In genomic region chr7:127636963-127637362, GRCm38 (mm10) we compare ENCODE assay signal across 8 mouse cellular contexts. TPM values are rescaled to one million over a fixed set of nuclear protein-coding genes. Genes with fewer than 3 reads are reported as not detected.
DNase-seq lines count a peak whose midpoint lies in the region; ATAC-seq and TF ChIP-seq lines count a peak whose summit lies in the region.

No protein-coding gene starts in this region.

- DNase-seq in forebrain, embryonic 10.5 days (ENCODE audit: extremely low spot score, low spot score), result peak; percentile 74
- peak; percentile 90 for DNase-seq in stomach, postnatal 0 days (ENCODE audit: low spot score)

- peak overlapping the region; percentile 76 for H3K4me2 ChIP-seq in heart, embryonic 11.5 days
- peak overlapping the region; percentile 56 for H3K4me2 ChIP-seq in kidney, embryonic 14.5 days (replicated peaks; ENCODE audit: low read depth, low read length)
- peak overlapping the region; percentile 65 for H3K4me2 ChIP-seq in limb, embryonic 15.5 days
- peak overlapping the region; percentile 74 for H3K4me2 ChIP-seq in midbrain, embryonic 15.5 days
- H3K4me2 ChIP-seq in stomach, postnatal 0 days (replicated peaks; ENCODE audit: low read depth), result peak overlapping the region; percentile 80

- H3K4me3 ChIP-seq in erythroblast, embryonic 14.5 days (replicated peaks), result peak overlapping the region; percentile 45
- peak overlapping the region; percentile 64 for H3K4me3 ChIP-seq in forebrain, embryonic 10.5 days
- peak overlapping the region; percentile 49 for H3K4me3 ChIP-seq in heart, embryonic 11.5 days (ENCODE audit: low read depth, low read length)
- H3K4me3 ChIP-seq in kidney, embryonic 14.5 days (ENCODE audit: low read length), result peak overlapping the region; percentile 51
- H3K4me3 ChIP-seq in limb, embryonic 15.5 days, result peak overlapping the region; percentile 59
- H3K4me3 ChIP-seq in midbrain, embryonic 15.5 days, result peak overlapping the region; percentile 61
- H3K4me3 ChIP-seq in stomach, postnatal 0 days (ENCODE audit: low read depth, low read length), result peak overlapping the region; percentile 55

- ATAC-seq in erythroblast, adult 5-6 weeks (replicated peaks; ENCODE audit: low FRiP score, poor library complexity, severe bottlenecking), result no peak
- ATAC-seq in heart, embryonic 11.5 days (replicated peaks; ENCODE audit: insufficient number of reproducible peaks, low FRiP score, low TSS enrichment), result peak; percentile 57; the same call in 1 of the 2 replicates
- ATAC-seq in kidney, embryonic 14.5 days (ENCODE audit: low FRiP score, low TSS enrichment), result peak; percentile 88
- ATAC-seq in limb, embryonic 15.5 days (ENCODE audit: insufficient number of reproducible peaks, low FRiP score, low TSS enrichment, low read depth), result 0 out of 2 replicates have a peak, but pooled peaks have one; percentile 48
- ATAC-seq in midbrain, embryonic 15.5 days (replicated peaks), result peak; percentile 60; the same call in 1 of the 2 replicates
- peak; percentile 89 for ATAC-seq in stomach, postnatal 0 days (ENCODE audit: low FRiP score, low TSS enrichment)

- H3K4me1 ChIP-seq in erythroblast, embryonic 14.5 days (ENCODE audit: control insufficient read depth), result peaks cover 6% of the 10 kb centered on the region
- H3K4me1 ChIP-seq in forebrain, embryonic 10.5 days, result peaks cover 14% of the 10 kb centered on the region
- H3K4me1 ChIP-seq in heart, embryonic 11.5 days (ENCODE audit: control insufficient read depth, insufficient read depth, low read length), result peaks cover 3% of the 10 kb centered on the region; the same call in 1 of the 2 replicates
- no peaks in the 10 kb centered on the region for H3K4me1 ChIP-seq in kidney, embryonic 14.5 days (ENCODE audit: control insufficient read depth, insufficient read depth, low read length)
- peaks cover 8% of the 10 kb centered on the region for H3K4me1 ChIP-seq in limb, embryonic 15.5 days
- peaks cover 12% of the 10 kb centered on the region for H3K4me1 ChIP-seq in midbrain, embryonic 15.5 days
- H3K4me1 ChIP-seq in stomach, postnatal 0 days (replicated peaks; ENCODE audit: control insufficient read depth, insufficient read depth), result no peaks in the 10 kb centered on the region; the same call in 1 of the 2 replicates

- peaks cover 69% of the 10 kb centered on the region for H3K27me3 ChIP-seq in erythroblast, embryonic 14.5 days (ENCODE audit: control insufficient read depth)
- H3K27me3 ChIP-seq in forebrain, embryonic 10.5 days (ENCODE audit: poor library complexity, severe bottlenecking), result peaks cover 10% of the 10 kb centered on the region
- no peaks in the 10 kb centered on the region for H3K27me3 ChIP-seq in heart, embryonic 11.5 days (ENCODE audit: control insufficient read depth, insufficient read depth, low read length)
- H3K27me3 ChIP-seq in kidney, embryonic 14.5 days (ENCODE audit: control insufficient read depth, insufficient read depth, low read length), result no peaks in the 10 kb centered on the region
- H3K27me3 ChIP-seq in limb, embryonic 15.5 days, result no peaks in the 10 kb centered on the region
- no peaks in the 10 kb centered on the region for H3K27me3 ChIP-seq in midbrain, embryonic 15.5 days (replicated peaks)
- no peaks in the 10 kb centered on the region for H3K27me3 ChIP-seq in stomach, postnatal 0 days (ENCODE audit: control insufficient read depth, insufficient read depth, low read length)

- peak overlapping the region; percentile 82 for H3K27ac ChIP-seq in forebrain, embryonic 10.5 days
- no peak overlapping the region for H3K27ac ChIP-seq in heart, embryonic 11.5 days (ENCODE audit: low read depth, low read length)
- no peak overlapping the region for H3K27ac ChIP-seq in kidney, embryonic 14.5 days (ENCODE audit: low read depth, low read length)
- no peak overlapping the region for H3K27ac ChIP-seq in limb, embryonic 15.5 days
- peak overlapping the region; percentile 49 for H3K27ac ChIP-seq in midbrain, embryonic 15.5 days
- H3K27ac ChIP-seq in stomach, postnatal 0 days (replicated peaks), result no peak overlapping the region

- peak overlapping the region; percentile 74 for H3K9ac ChIP-seq in heart, embryonic 11.5 days (ENCODE audit: low read depth, low read length)
- H3K9ac ChIP-seq in kidney, embryonic 14.5 days (ENCODE audit: low read depth, low read length), result peak overlapping the region; percentile 58
- H3K9ac ChIP-seq in limb, embryonic 15.5 days, result peak overlapping the region; percentile 43
- peak overlapping the region; percentile 70 for H3K9ac ChIP-seq in midbrain, embryonic 15.5 days
- peak overlapping the region; percentile 63 for H3K9ac ChIP-seq in stomach, postnatal 0 days (ENCODE audit: low read length)

- H3K36me3 ChIP-seq in erythroblast, embryonic 14.5 days (ENCODE audit: control insufficient read depth), result no peaks in the 10 kb centered on the region
- H3K36me3 ChIP-seq in forebrain, embryonic 10.5 days (replicated peaks), result no peaks in the 10 kb centered on the region
- no peaks in the 10 kb centered on the region for H3K36me3 ChIP-seq in heart, embryonic 11.5 days (ENCODE audit: control insufficient read depth, insufficient read depth, low read length)
- no peaks in the 10 kb centered on the region for H3K36me3 ChIP-seq in kidney, embryonic 14.5 days (ENCODE audit: control insufficient read depth, insufficient read depth, low read length)
- H3K36me3 ChIP-seq in limb, embryonic 15.5 days, result no peaks in the 10 kb centered on the region
- H3K36me3 ChIP-seq in midbrain, embryonic 15.5 days (replicated peaks), result no peaks in the 10 kb centered on the region
- H3K36me3 ChIP-seq in stomach, postnatal 0 days (ENCODE audit: control insufficient read depth, insufficient read depth, low read length), result no peaks in the 10 kb centered on the region

- no peak for TF ChIP-seq EP300 in stomach, postnatal 0 days (optimal IDR thresholded peaks at IDR 0.05)

- TF ChIP-seq CTCF in stomach, postnatal 0 days (IDR thresholded peaks at IDR 0.05; ENCODE audit: low read depth), result no peak

- no peaks in the 10 kb centered on the region for H3K9me3 ChIP-seq in erythroblast, embryonic 14.5 days (ENCODE audit: control insufficient read depth, low read length)
- H3K9me3 ChIP-seq in forebrain, embryonic 10.5 days, result no peaks in the 10 kb centered on the region
- H3K9me3 ChIP-seq in heart, embryonic 11.5 days (replicated peaks; ENCODE audit: control insufficient read depth, low read length), result no peaks in the 10 kb centered on the region
- no peaks in the 10 kb centered on the region for H3K9me3 ChIP-seq in kidney, embryonic 14.5 days (ENCODE audit: control insufficient read depth, low read length)
- no peaks in the 10 kb centered on the region for H3K9me3 ChIP-seq in limb, embryonic 15.5 days
- H3K9me3 ChIP-seq in midbrain, embryonic 15.5 days, result no peaks in the 10 kb centered on the region
- no peaks in the 10 kb centered on the region for H3K9me3 ChIP-seq in stomach, postnatal 0 days (ENCODE audit: control insufficient read depth, low read length)

- under 1% methylated on average over 27 of the region's 27 CpGs for WGBS in forebrain, embryonic 10.5 days
- WGBS in heart, embryonic 11.5 days (ENCODE audit: insufficient replicate concordance), result 1% methylated on average over 27 of the region's 27 CpGs
- 1% methylated on average over 27 of the region's 27 CpGs for WGBS in kidney, embryonic 14.5 days
- under 1% methylated on average over 27 of the region's 27 CpGs for WGBS in limb, embryonic 15.5 days
- 2% methylated on average over 27 of the region's 27 CpGs for WGBS in midbrain, embryonic 15.5 days
- WGBS in stomach, postnatal 0 days, result under 1% methylated on average over 27 of the region's 27 CpGs

RNA-seq across cellular contexts. Expression of gene Zfp629, which starts 21.4 kb away (rescaled TPM):
- 0.11 and 0.15 TPM in 2 replicates for polyA plus RNA-seq in erythroblast, embryonic 14.5 days (2012)
- 0.77 and 0.84 TPM in 2 replicates for total RNA-seq in erythroblast, adult 5-6 weeks (2015; ENCODE audit: low replicate concordance)
- total RNA-seq in erythroblast, adult 5-6 weeks (2017; ENCODE audit: low replicate concordance), result 2.0 and 3.2 TPM in 2 replicates
- 30.6 and 33.0 TPM in 2 replicates for polyA plus RNA-seq in forebrain, embryonic 10.5 days (2016; fragmentation: Nextera tagmentation; extraction: Ambion mirVana)
- polyA plus RNA-seq in heart, embryonic 11.5 days (2014; fragmentation: Nextera tagmentation; extraction: Ambion mirVana), result 11.2 and 12.0 TPM in 2 replicates
- polyA plus RNA-seq in kidney, embryonic 14.5 days (2014; fragmentation: Nextera tagmentation; extraction: Ambion mirVana), result 14.0 and 23.5 TPM in 2 replicates
- 11.5 and 11.7 TPM in 2 replicates for polyA plus RNA-seq in limb, embryonic 15.5 days (2015; fragmentation: Nextera tagmentation; extraction: Ambion mirVana)
- polyA plus RNA-seq in midbrain, embryonic 15.5 days (2015; fragmentation: Nextera tagmentation; extraction: Ambion mirVana), result 25.5 and 26.6 TPM in 2 replicates
- polyA plus RNA-seq in stomach, postnatal 0 days (2015; fragmentation: Nextera tagmentation; extraction: Ambion mirVana), result 3.6 and 3.7 TPM in 2 replicates

RNA-seq across cellular contexts. Expression of gene Rnf40, which starts 48.4 kb away (rescaled TPM):
- polyA plus RNA-seq in erythroblast, embryonic 14.5 days (2012), result 4.4 and 5.0 TPM in 2 replicates
- total RNA-seq in erythroblast, adult 5-6 weeks (2015; ENCODE audit: low replicate concordance), result 17.1 and 18.1 TPM in 2 replicates
- total RNA-seq in erythroblast, adult 5-6 weeks (2017; ENCODE audit: low replicate concordance), result 41.8 and 86.0 TPM in 2 replicates
- polyA plus RNA-seq in forebrain, embryonic 10.5 days (2016; fragmentation: Nextera tagmentation; extraction: Ambion mirVana), result 60.5 and 62.8 TPM in 2 replicates
- 23.4 and 27.6 TPM in 2 replicates for polyA plus RNA-seq in heart, embryonic 11.5 days (2014; fragmentation: Nextera tagmentation; extraction: Ambion mirVana)
- 25.5 and 41.5 TPM in 2 replicates for polyA plus RNA-seq in kidney, embryonic 14.5 days (2014; fragmentation: Nextera tagmentation; extraction: Ambion mirVana)
- polyA plus RNA-seq in limb, embryonic 15.5 days (2015; fragmentation: Nextera tagmentation; extraction: Ambion mirVana), result 42.9 and 46.1 TPM in 2 replicates
- polyA plus RNA-seq in midbrain, embryonic 15.5 days (2015; fragmentation: Nextera tagmentation; extraction: Ambion mirVana), result 47.9 and 51.1 TPM in 2 replicates
- 17.1 and 18.7 TPM in 2 replicates for polyA plus RNA-seq in stomach, postnatal 0 days (2015; fragmentation: Nextera tagmentation; extraction: Ambion mirVana)

RNA-seq across cellular contexts. Expression of gene Ccdc189, which starts 48.6 kb away (rescaled TPM):
- 7.1 and 8.9 TPM in 2 replicates for polyA plus RNA-seq in erythroblast, embryonic 14.5 days (2012)
- 4.0 and 14.0 TPM in 2 replicates for total RNA-seq in erythroblast, adult 5-6 weeks (2015; ENCODE audit: low replicate concordance)
- 26.1 and 31.4 TPM in 2 replicates for total RNA-seq in erythroblast, adult 5-6 weeks (2017; ENCODE audit: low replicate concordance)
- polyA plus RNA-seq in forebrain, embryonic 10.5 days (2016; fragmentation: Nextera tagmentation; extraction: Ambion mirVana), result 12.2 and 12.8 TPM in 2 replicates
- 8.7 and 10.0 TPM in 2 replicates for polyA plus RNA-seq in heart, embryonic 11.5 days (2014; fragmentation: Nextera tagmentation; extraction: Ambion mirVana)
- 12.7 and 14.5 TPM in 2 replicates for polyA plus RNA-seq in kidney, embryonic 14.5 days (2014; fragmentation: Nextera tagmentation; extraction: Ambion mirVana)
- 4.2 and 7.2 TPM in 2 replicates for polyA plus RNA-seq in limb, embryonic 15.5 days (2015; fragmentation: Nextera tagmentation; extraction: Ambion mirVana)
- polyA plus RNA-seq in midbrain, embryonic 15.5 days (2015; fragmentation: Nextera tagmentation; extraction: Ambion mirVana), result 10.8 and 10.9 TPM in 2 replicates
- polyA plus RNA-seq in stomach, postnatal 0 days (2015; fragmentation: Nextera tagmentation; extraction: Ambion mirVana), result 3.5 and 3.6 TPM in 2 replicates

Comparison
In these comparisons a context has a peak if more than half of its experiments do, and no peak if none do; other contexts are left out.
1. H3K27ac ChIP-seq: peak in forebrain, embryonic 10.5 days (single experiment) and midbrain, embryonic 15.5 days (single experiment); none in heart, embryonic 11.5 days (single experiment), kidney, embryonic 14.5 days (single experiment), limb, embryonic 15.5 days (single experiment) and stomach, postnatal 0 days (single experiment).
2. Peak in every context shown above with its lines, with median percentiles within 50 percentile points of each other: H3K4me3 ChIP-seq, H3K4me2 ChIP-seq and H3K9ac ChIP-seq.